Mouse (Mus musculus): ENCODE measurements around the gene Traip. TPM values are rescaled to one million over a fixed set of nuclear protein-coding genes. Genes with fewer than 3 reads are reported as not detected.
A peak's percentile ranks its signal among the peaks of the same experiment; 100 is the strongest.

The Traip gene
- polyA plus RNA-seq, 1 experiment from 2014 or later, result 7.7 TPM

DNA sequence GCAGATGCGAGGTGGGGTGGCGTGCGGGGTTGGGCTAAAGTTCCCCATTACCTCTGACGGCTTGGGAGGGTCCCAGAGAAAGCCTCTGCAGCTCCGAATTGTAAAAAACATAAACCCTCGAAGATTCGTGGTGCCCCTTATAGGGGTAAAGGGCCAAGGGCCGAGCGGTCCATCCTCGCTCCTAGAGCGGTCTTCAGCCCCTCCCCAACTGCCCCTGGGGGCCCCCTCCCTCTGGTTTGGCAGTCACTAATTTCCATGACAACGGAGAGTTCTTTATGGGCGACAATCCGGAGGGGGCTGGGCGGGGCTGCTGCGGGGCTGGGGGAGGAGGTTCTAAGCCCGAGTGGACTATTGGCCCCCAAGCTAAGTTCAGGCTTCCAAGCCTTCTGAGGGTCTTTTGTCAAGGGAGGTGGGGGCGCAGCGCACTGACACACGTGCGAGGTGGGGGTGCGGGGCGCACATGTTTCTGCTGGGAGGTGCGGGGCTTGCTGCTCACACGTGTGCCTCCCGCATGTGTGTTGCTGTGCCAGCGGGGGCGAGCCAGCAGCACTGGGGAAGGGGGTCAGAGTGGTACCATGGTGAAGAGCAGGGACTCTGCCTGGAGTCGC lies 13.6 kb upstream of the Traip start:
- peaks cover 27% of the 10 kb centered on the region for H3K27me3 ChIP-seq
- peak overlapping the region; percentile 91 for H3K4me2 ChIP-seq
- peak overlapping the region; percentile 72 for H3K9ac ChIP-seq
- H3K9me3 ChIP-seq, result no peaks in the 10 kb centered on the region
- no peaks in the 10 kb centered on the region for H3K36me3 ChIP-seq
- under 1% methylated on average over 29 of the region's 29 CpGs for WGBS
- peak overlapping the region; percentile 53 for H3K4me3 ChIP-seq
- no peak overlapping the region for H3K27ac ChIP-seq
- ATAC-seq (ENCODE audit: low FRiP score), result peak; percentile 62
- H3K4me1 ChIP-seq (replicated peaks), result peaks cover 29% of the 10 kb centered on the region

- ATAC-seq (ENCODE audit: low FRiP score), result 0 out of 2 replicates have a peak, but pooled peaks have one; percentile 8
- peaks cover 27% of the 10 kb centered on the region for H3K27me3 ChIP-seq
- H3K4me3 ChIP-seq, result peak overlapping the region; percentile 53
- WGBS, result 8% methylated on average over 3 of the region's 3 CpGs
- H3K9me3 ChIP-seq, result no peaks in the 10 kb centered on the region
- H3K4me2 ChIP-seq, result peak overlapping the region; percentile 91
- no peak overlapping the region for H3K27ac ChIP-seq
- H3K36me3 ChIP-seq, result no peaks in the 10 kb centered on the region
- peaks cover 27% of the 10 kb centered on the region for H3K4me1 ChIP-seq (replicated peaks)
- H3K9ac ChIP-seq, result peak overlapping the region; percentile 72
These were observed 13.1 kb upstream of the Traip start for GRCm38 (mm10) chr9:107936831-107937230.

DNA sequence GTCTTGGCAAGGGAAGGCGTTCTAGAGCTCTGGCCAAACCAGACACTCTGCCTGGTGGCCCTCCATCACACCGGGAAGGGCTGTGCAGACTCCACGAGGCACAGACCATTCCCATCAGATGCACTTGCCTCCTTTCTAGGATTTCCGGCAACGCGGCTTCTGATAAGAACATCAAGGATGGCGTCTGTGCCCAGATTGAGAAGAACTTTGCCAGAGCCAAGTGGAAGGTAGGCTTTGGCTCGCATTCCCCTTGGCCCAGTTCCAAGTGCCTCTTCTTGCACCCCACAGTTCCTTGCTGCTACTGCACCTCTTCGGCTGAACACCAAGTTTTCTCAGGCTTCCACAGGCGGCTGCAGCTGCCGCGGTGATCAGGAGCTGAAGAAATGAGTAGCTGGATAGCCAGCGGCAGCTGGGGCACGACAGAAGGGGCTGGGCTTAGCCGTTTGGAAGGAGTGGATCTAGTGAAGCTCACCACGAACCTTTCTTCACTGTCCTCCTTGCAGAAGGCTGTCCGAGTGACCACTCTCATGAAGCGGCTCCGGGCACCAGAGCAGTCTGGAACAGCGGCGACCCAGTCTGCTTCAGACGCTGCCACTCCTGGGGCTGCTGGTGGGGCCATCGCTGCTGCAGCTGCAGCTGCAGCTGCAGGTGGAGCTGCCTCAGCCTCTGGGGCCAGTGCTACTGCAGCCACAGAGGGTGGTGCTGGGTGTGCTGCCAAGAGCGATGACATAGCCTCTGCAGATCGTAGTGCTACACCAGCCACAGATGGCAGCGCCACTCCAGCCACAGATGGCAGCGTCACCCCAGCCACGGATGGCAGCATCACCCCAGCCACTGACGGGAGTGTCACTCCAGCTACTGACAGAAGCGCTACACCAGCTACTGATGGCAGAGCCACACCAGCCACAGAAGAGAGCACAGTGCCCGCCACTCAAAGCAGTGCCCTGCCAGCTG lies 2.4 kb upstream of the Traip start:
- no peaks in the 10 kb centered on the region for H3K27me3 ChIP-seq
- no peak overlapping the region for H3K4me3 ChIP-seq
- H3K27ac ChIP-seq, result no peak overlapping the region
- no peak overlapping the region for H3K4me2 ChIP-seq
- ATAC-seq (ENCODE audit: low FRiP score), result no peak
- H3K9me3 ChIP-seq, result no peaks in the 10 kb centered on the region
- H3K9ac ChIP-seq, result no peak overlapping the region
- H3K4me1 ChIP-seq (replicated peaks), result peaks cover 16% of the 10 kb centered on the region
- no peaks in the 10 kb centered on the region for H3K36me3 ChIP-seq
- 91% methylated on average over 31 of the region's 31 CpGs for WGBS

DNA sequence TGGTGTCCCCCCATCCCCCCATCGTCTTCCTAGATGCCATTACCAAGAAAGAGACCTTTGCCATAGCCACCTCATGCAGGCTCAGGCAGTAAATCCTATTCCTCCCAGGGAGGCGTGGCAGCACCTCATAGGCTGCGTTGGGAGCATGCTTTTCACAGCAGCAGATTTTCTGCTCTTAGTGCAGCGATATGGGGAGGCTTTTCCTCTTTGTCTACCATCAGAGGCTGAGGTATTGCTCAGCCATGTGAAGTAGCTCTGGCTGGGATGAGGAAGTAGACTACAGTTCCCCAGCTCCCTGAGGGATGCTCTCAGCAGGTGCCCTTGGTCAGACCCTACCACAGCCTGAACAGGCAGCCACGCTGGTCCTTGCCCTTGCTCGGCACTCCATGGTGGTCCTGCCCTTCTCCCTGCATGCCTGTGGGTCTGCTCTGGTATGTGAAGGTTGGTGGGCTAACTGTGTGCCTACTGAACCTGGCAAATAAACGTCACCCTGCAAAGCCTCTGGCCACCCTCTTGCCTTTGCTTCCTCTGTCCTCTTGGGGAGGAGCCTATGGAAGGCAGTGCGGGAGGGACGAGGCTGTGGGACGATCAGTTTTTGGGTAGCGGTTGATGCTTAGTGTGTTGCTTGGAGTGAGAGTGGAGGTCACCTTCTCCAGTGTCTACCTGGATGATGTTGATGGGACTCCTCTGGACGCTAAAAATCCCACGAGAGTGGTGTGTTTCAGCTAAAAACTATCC lies 583 bp upstream of the Traip start:
- no peak overlapping the region for H3K9ac ChIP-seq
- no peaks in the 10 kb centered on the region for H3K9me3 ChIP-seq
- ATAC-seq (ENCODE audit: low FRiP score), result no peak
- peaks cover 16% of the 10 kb centered on the region for H3K4me1 ChIP-seq (replicated peaks)
- H3K27me3 ChIP-seq, result no peaks in the 10 kb centered on the region
- no peak overlapping the region for H3K27ac ChIP-seq
- no peaks in the 10 kb centered on the region for H3K36me3 ChIP-seq
- WGBS, result 86% methylated on average over 13 of the region's 13 CpGs
- H3K4me2 ChIP-seq, result no peak overlapping the region
- H3K4me3 ChIP-seq, result no peak overlapping the region

DNA sequence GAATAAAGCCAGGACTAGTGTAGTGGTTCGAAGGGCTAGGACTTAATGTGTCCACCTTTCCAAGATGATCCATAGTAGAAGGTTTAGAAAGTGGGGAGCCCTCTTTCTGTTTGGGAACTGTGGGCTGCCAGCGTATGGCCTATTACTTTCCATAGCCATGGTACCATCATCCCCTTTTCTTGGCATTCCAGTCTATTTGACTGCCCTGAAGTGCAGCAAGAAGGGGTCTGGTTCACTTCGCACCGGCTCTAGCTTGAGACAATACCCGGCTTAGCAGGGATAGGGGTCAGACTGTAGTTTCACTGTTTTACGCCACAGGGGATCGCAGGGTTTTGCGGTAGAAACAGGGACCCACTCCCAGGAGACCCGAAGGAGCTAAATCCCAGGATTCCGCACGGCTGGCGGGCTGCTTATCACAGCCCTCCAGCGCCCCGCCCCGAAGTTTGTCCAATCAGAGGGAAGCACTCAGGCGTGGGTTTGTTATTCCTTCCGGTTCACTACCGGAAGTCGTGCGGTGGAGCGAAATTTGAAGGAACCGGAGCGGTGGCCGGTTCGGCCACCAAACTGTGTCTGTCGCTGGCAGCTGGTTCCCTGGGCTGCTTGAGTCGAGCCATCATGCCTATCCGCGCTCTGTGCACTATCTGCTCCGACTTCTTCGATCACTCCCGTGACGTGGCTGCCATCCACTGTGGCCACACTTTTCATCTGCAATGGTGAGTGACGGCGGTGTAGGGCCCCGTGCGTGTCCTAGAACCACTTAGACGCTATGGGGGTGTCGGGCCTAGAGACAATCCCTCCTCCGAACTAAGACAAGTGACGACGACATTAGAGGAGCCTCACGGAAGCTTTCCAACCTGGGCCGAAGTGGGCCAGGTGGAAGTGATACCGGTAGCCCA lies 772 bp downstream of the Traip start:
- no peaks in the 10 kb centered on the region for H3K36me3 ChIP-seq
- H3K9ac ChIP-seq, result peak overlapping the region; percentile 76
- peak overlapping the region; percentile 89 for H3K27ac ChIP-seq
- H3K4me1 ChIP-seq (replicated peaks), result peaks cover 16% of the 10 kb centered on the region
- ATAC-seq (ENCODE audit: low FRiP score), result peak; percentile 96
- H3K27me3 ChIP-seq, result no peaks in the 10 kb centered on the region
- peak overlapping the region; percentile 60 for H3K4me3 ChIP-seq
- WGBS, result 17% methylated on average over 45 of the region's 45 CpGs
- peak overlapping the region; percentile 78 for H3K4me2 ChIP-seq
- H3K9me3 ChIP-seq, result no peaks in the 10 kb centered on the region

- ATAC-seq (ENCODE audit: low FRiP score), result no peak
- H3K4me3 ChIP-seq, result no peak overlapping the region
- H3K27ac ChIP-seq, result no peak overlapping the region
- H3K9me3 ChIP-seq, result no peaks in the 10 kb centered on the region
- peaks cover 10% of the 10 kb centered on the region for H3K4me1 ChIP-seq (replicated peaks)
- H3K4me2 ChIP-seq, result no peak overlapping the region
- 83% methylated on average over 6 of the region's 6 CpGs for WGBS
- no peaks in the 10 kb centered on the region for H3K27me3 ChIP-seq
- H3K9ac ChIP-seq, result no peak overlapping the region
- H3K36me3 ChIP-seq, result 0 out of 2 replicates have a peak, but pooled peaks cover 6% of the 10 kb centered on the region
These were observed 5.8 kb downstream of the Traip start for GRCm38 (mm10) chr9:107955613-107956289.

DNA sequence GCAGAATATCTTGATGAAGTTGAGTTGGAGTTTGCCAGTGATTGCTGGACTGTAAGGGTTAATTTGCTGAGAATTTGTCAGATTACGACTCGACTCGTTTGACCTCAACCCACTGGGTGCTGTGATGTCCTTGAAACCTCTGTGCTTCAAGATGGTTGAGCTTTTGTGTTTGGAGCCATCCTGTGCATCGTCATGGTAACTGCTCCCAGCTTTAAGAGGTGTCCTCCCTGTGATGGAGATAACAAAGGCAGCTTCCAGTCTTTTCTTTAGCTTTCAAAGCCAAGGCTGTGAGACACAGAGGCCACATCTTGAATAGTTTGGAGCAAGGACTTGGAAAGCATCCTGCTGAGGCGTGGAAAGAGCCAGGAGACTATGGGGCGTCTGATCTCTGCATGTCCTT lies 7.2 kb downstream of the Traip start:
- Histone ChIP-seq H3K36me3 (0 out of 2 replicates have a peak, but pooled peaks cover 6% of the 10 kb centered on the region), H3K4me2 (no peak overlapping the region), H3K9ac (no peak overlapping the region), H3K4me3 (no peak overlapping the region), H3K4me1 (replicated peaks) (peaks cover 14% of the 10 kb centered on the region), H3K27ac (no peak overlapping the region), H3K27me3 (no peaks in the 10 kb centered on the region), H3K9me3 (no peaks in the 10 kb centered on the region)
- WGBS, result 29% methylated on average over 6 of the region's 6 CpGs
- ATAC-seq (ENCODE audit: low FRiP score), result no peak

GRCm38 (mm10) chr9:107959896-107960295 lies 10.0 kb downstream of the Traip start:
- Histone ChIP-seq H3K27me3 (no peaks in the 10 kb centered on the region), H3K9ac (peak overlapping the region; percentile 49; the same call in 1 of the 2 replicates), H3K4me2 (no peak overlapping the region), H3K36me3 (peaks cover 9% of the 10 kb centered on the region; the same call in 1 of the 2 replicates), H3K27ac (no peak overlapping the region), H3K4me1 (replicated peaks) (peaks cover 17% of the 10 kb centered on the region), H3K9me3 (no peaks in the 10 kb centered on the region), H3K4me3 (no peak overlapping the region)
- WGBS, result 73% methylated on average over 6 of the region's 6 CpGs
- no peak for ATAC-seq (ENCODE audit: low FRiP score)

DNA sequence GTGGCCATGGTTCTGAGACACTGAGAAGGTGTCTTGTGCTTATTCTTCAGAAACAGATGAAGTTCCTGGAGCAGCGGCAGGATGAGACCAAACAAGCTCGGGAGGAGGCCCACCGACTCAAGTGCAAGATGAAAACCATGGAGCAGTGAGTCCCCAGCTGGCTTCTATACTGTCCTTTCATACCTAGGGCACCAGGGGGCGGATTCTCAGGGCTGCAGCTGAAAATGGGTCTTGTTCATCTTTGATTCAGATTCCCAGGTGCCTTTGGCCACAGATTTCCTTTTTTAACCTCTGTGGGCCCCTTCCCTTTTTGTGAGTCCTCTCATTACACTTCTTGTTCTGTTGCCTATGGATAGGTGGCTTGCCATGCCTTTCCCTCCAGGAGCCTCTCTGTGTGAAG lies 11.0 kb downstream of the Traip start:
- Histone ChIP-seq H3K4me1 (replicated peaks) (peaks cover 17% of the 10 kb centered on the region), H3K4me2 (no peak overlapping the region), H3K9me3 (no peaks in the 10 kb centered on the region), H3K9ac (peak overlapping the region; percentile 51; the same call in 1 of the 2 replicates), H3K27ac (peak overlapping the region; percentile 77), H3K27me3 (no peaks in the 10 kb centered on the region), H3K4me3 (no peak overlapping the region), H3K36me3 (peaks cover 9% of the 10 kb centered on the region; the same call in 1 of the 2 replicates)
- ATAC-seq (ENCODE audit: low FRiP score), result no peak
- 81% methylated on average over 4 of the region's 4 CpGs for WGBS

DNA sequence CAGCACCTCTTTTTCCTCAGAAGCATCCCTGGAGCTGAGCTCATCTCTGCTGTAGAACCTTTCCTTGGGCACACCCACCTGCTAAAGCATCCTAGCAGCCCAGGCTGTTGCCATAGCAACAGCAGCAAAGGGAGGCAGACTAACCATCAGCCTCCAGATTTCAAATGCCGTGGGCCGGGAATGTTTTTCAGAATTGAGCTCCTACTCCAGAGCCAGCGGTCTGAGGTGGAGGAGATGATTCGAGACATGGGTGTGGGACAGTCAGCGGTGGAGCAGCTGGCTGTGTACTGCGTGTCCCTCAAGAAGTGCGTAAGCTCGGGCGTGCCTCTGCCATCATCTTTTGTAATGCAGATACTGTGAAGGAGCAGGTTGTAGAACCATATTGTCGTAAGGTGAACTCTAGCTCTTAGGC lies 11.4 kb downstream of the Traip start:
- peak; percentile 39; the same call in 1 of the 2 replicates for ATAC-seq (ENCODE audit: low FRiP score)
- Histone ChIP-seq H3K27me3 (no peaks in the 10 kb centered on the region), H3K27ac (peak overlapping the region; percentile 77), H3K4me3 (no peak overlapping the region), H3K9ac (peak overlapping the region; percentile 51), H3K36me3 (peaks cover 9% of the 10 kb centered on the region; the same call in 1 of the 2 replicates), H3K9me3 (no peaks in the 10 kb centered on the region), H3K4me2 (peak overlapping the region; percentile 29), H3K4me1 (replicated peaks) (peaks cover 17% of the 10 kb centered on the region)
- 72% methylated on average over 10 of the region's 10 CpGs for WGBS

DNA sequence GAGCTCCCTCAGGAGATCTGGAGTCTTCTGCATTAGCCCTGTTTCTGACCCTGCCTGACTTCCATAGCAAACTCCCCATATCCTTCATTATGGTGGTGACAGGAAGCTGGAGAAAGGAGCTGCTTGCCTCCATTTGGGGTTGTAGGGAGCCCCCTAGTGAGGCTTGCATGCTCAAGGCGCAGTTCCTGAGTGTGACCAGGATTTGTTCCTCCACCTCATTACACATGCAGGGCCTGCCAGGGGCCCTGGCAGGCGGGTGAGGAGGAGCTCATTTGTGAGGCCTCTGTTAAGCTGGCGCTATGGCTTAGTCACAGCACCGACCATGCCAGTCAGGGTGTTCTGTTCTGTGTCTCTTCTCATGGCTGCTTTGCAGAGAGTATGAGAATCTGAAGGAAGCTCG lies 11.9 kb downstream of the Traip start:
- Histone ChIP-seq H3K27me3 (no peaks in the 10 kb centered on the region), H3K9me3 (no peaks in the 10 kb centered on the region), H3K4me3 (no peak overlapping the region), H3K4me1 (replicated peaks) (peaks cover 17% of the 10 kb centered on the region), H3K27ac (peak overlapping the region; percentile 77), H3K4me2 (peak overlapping the region; percentile 29), H3K9ac (peak overlapping the region; percentile 51), H3K36me3 (peaks cover 9% of the 10 kb centered on the region; the same call in 1 of the 2 replicates)
- peak; percentile 54 for ATAC-seq (ENCODE audit: low FRiP score)
- WGBS, result 57% methylated on average over 5 of the region's 5 CpGs
